Mouse (Mus musculus) gastrocnemius, postnatal 25 days (tissue): Measurements from ENCODE around the gene Hnrnpab. TPM values are rescaled to one million over a fixed set of nuclear protein-coding genes. Genes with fewer than 3 reads are reported as not detected.
"Not testable (repeated sequence)": the region's sequence is repeated elsewhere in the genome, so short reads cannot be mapped to it uniquely, and the experiment has no call there.

ENCODE experiments used
- DNase-seq: peaks from one replicate; pipeline ENCODE4 v3.0.0; 2022
- total RNA-seq, 2 experiments: library from RNA; stranded (reverse); gene quantifications; 1 replicate in 1 of 2; 2 replicates in 1 of 2; pipeline ENCODE4 v1.2.3; 2021

The Hnrnpab gene
- total RNA-seq, 2 experiments from 2014 or later, result 102 to 105 TPM

GRCm38 (mm10) chr11:51635525-51636322, 29.1 kb upstream of the Hnrnpab start, which contains the start of gene Rmnd5b:
Gene Rmnd5b (minus strand): TSS chr11:51635896.
- DNase-seq, result peak; percentile 87

DNA sequence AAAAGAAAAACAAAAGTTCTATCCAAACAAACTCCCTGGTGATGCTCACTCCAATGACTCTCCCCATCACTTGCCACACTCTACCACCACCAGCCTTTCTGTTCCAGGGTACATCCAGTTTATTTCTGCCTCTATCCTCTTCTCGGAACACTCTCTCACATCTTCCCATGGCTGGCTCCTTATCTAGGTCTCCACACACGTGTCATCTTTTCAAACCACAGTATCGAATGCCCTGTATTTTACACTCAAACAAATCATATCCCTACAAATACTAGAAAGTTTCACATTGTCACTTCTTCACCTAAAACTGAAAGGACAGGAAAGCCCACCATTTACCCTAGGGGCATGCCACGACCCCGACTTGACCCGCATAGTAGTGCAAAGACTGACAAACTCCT, 28.5 kb upstream of the Hnrnpab start:
- DNase-seq, result no peak

GRCm38 (mm10) chr11:51633721-51634120, 27.1 kb upstream of the Hnrnpab start:
- no peak for DNase-seq

DNA sequence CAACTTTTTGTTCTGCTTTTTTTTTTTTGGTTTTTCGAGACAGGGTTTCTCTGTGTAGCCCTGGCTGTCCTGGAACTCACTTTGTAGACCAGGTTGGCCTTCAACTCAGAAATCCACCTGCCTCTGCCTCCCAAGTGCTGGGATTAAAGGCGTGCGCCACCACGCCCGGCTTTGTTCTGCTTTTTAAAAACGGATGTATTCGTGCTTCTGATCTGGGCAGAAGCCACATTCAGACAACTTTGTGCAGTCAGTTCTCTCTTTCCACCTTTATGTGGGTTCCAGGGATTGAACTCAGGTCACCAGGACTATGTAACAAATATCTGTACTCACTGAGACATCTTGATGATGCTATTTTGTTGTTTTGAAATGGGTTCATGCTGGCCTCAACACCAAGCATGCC, 26.6 kb upstream of the Hnrnpab start:
- not testable (repeated sequence) for DNase-seq

- no peak for DNase-seq
Observed at GRCm38 (mm10) chr11:51632130-51632753, 25.6 kb upstream of the Hnrnpab start.

- DNase-seq, result no peak
Observed at GRCm38 (mm10) chr11:51629651-51630314, 23.1 kb upstream of the Hnrnpab start.

DNA sequence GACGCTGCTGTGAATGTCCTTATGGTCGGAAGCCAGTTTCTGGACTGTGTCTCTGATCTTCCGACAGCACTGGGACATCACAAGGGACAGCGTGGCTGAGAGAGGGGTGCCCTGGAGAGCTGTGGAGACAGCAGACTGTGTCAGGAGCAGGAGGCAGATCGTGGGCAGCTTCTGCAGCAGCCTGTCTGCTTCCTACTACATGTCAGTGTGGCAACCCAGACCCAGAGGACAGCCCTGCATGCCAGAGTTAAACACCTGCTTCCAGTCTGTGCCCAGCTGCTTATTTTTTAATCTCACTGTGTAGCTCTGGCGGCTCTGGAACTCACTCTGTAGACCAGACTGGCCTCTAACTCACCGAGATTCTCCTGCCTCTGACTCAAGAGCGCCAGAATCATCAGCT, 21.3 kb upstream of the Hnrnpab start:
- no peak for DNase-seq

- no peak for DNase-seq
Observed at GRCm38 (mm10) chr11:51627425-51627824, 20.8 kb upstream of the Hnrnpab start.

- DNase-seq, result no peak
Observed at GRCm38 (mm10) chr11:51625187-51625820, 18.7 kb upstream of the Hnrnpab start.

- no peak for DNase-seq
Observed at GRCm38 (mm10) chr11:51622971-51623491, 16.4 kb upstream of the Hnrnpab start.

- no peak for DNase-seq
Observed at GRCm38 (mm10) chr11:51621776-51622175, 15.1 kb upstream of the Hnrnpab start.

- DNase-seq, result no peak
Observed at GRCm38 (mm10) chr11:51620084-51620483, 13.4 kb upstream of the Hnrnpab start.

- peak; percentile 92 for DNase-seq
Observed at GRCm38 (mm10) chr11:51619409-51620060, 12.9 kb upstream of the Hnrnpab start, which contains the start of gene Nhp2. Gene Nhp2 (plus strand): TSS chr11:51619735.

DNA sequence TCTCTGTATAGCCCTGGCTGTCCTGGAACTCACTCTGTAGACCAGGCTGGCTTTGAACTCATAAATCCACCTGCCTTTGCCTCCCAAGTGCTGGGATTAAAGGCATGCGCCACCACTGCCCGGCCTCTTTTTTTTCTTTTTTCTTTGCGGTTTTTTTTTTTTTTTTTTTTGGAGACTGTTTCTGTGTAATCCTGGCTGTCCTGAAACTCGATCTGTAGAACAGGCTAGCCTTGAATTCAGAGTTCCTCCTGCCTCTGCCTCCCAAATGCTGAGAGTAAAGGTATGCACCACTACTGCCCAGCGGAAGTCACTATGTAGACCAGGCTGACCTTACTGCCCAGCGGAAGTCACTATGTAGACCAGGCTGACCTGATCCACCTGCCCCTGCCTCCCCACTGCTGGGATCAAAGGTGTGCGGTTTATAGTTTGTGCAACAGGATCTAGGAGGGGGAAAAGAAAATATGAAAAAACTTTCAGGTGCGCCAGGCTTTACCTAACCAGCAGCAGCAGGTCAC, 12.3 kb upstream of the Hnrnpab start:
- no peak for DNase-seq

DNA sequence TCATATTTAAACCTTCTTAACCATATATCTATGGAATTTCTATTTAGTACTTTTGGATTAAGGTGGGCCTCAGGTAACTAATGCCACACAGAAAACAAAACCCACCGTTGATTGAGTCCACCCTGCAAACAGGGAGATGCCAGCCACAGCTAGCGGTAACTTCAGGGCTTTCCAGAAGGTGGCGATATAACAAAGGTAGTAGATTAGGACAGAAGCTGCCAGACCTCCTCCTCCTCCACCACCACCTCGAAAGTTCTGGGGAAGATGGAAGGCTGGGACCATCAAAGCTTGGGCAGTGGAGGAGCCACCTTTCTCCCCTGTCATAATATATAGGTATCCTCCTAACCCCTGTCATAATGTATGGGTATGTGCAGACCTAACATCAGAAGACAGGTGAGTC, 11.0 kb upstream of the Hnrnpab start:
- peak; percentile 48 for DNase-seq

GRCm38 (mm10) chr11:51616113-51616512, 9.5 kb upstream of the Hnrnpab start:
- not testable (repeated sequence) for DNase-seq

GRCm38 (mm10) chr11:51615601-51616000, 9.0 kb upstream of the Hnrnpab start:
- DNase-seq, result peak; percentile 73

DNA sequence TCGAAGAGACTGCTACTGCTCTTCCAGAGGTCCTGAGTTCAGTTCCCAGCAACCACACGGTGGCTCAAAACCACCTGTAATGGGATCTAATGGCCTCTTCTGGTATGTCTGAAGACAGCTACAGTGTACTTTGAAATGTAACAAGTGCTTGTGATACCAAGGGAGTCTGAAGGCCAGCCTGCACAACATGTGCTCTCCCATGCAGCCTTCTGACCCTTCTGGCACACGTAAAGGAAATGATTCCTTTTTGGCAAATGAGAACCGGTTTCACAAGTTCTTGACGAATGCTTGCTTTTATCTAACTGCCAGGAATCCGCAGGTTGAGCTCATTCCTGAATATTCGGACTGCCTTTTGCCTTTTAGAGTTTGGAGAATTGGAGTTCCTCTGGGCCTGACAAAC, 8.5 kb upstream of the Hnrnpab start:
- DNase-seq, result no peak

DNA sequence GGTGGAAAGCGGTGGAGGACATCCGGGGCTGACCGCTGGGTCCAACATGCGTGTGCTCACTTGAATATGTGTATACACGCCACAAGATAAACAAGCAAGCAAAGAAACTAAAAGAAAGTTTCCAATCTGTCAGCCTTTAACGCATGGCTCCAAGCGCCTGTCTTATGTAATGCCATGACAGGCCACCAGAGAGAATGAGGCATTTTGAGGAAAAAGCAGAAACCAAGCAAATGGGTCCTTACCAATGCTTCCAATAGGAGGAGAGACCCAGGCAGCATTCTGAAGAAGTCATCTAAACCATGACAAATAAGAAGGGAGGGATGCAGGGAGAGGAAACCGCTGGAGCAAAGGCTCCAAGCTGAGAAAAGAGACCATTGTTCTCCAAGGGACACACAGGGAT, 7.6 kb upstream of the Hnrnpab start:
- no peak for DNase-seq

GRCm38 (mm10) chr11:51609940-51610339, 3.3 kb upstream of the Hnrnpab start:
- not testable (repeated sequence) for DNase-seq

GRCm38 (mm10) chr11:51609266-51609909, 2.7 kb upstream of the Hnrnpab start:
- DNase-seq, result no peak
